Mouse (Mus musculus) thymus, postnatal 25 days (tissue): ENCODE data around the gene Garem2.
"Not testable (repeated sequence)": the region's sequence is repeated elsewhere in the genome, so short reads cannot be mapped to it uniquely, and the experiment has no call there.

Experiments used
- DNase-seq: peaks from one replicate; pipeline ENCODE4 v3.0.0; 2022

Garem2 gene

GRCm38 (mm10) chr5:30104841-30105667 is at the start of gene Garem2:
TSS of gene Garem2 (plus strand) at chr5:30105161.
- DNase-seq = no peak

- no peak for DNase-seq
These were observed 46.7 kb upstream of the Garem2 start for GRCm38 (mm10) chr5:30058216-30058731.

GRCm38 (mm10) chr5:30059607-30060006 is 45.4 kb upstream of the Garem2 start:
- DNase-seq = not testable (repeated sequence)

GRCm38 (mm10) chr5:30067726-30068125 is 37.2 kb upstream of the Garem2 start:
- no peak for DNase-seq

- no peak for DNase-seq
These were observed 33.3 kb upstream of the Garem2 start for GRCm38 (mm10) chr5:30071677-30072076.

GRCm38 (mm10) chr5:30072377-30072776 is 32.6 kb upstream of the Garem2 start:
- DNase-seq = no peak

- DNase-seq = peak; percentile 84
These were observed 31.8 kb upstream of the Garem2 start, which contains the start of gene Tyms for GRCm38 (mm10) chr5:30072825-30073821. TSS of gene Tyms (minus strand) at chr5:30073617.

- no peak for DNase-seq
These were observed 12.3 kb upstream of the Garem2 start for GRCm38 (mm10) chr5:30092701-30093100.

GRCm38 (mm10) chr5:30094399-30094798 is 10.6 kb upstream of the Garem2 start:
- no peak for DNase-seq

GRCm38 (mm10) chr5:30095731-30096130 is 9.2 kb upstream of the Garem2 start:
- no peak for DNase-seq

GRCm38 (mm10) chr5:30098260-30098659 is 6.7 kb upstream of the Garem2 start:
- DNase-seq = no peak

- DNase-seq = no peak
These were observed 1.6 kb upstream of the Garem2 start for GRCm38 (mm10) chr5:30103340-30103739.

- peak; percentile 40 for DNase-seq
These were observed 622 bp upstream of the Garem2 start for GRCm38 (mm10) chr5:30104339-30104738.

- no peak for DNase-seq
These were observed 823 bp downstream of the Garem2 start, which contains the start of gene 3110082J24Rik for GRCm38 (mm10) chr5:30105668-30106300. TSS of gene 3110082J24Rik (minus strand) at chr5:30106086.

- DNase-seq = no peak
These were observed 1.8 kb downstream of the Garem2 start for GRCm38 (mm10) chr5:30106756-30107155.

GRCm38 (mm10) chr5:30107186-30107585 is 2.2 kb downstream of the Garem2 start:
- no peak for DNase-seq

- DNase-seq = no peak
These were observed 2.7 kb downstream of the Garem2 start for GRCm38 (mm10) chr5:30107611-30108041.

GRCm38 (mm10) chr5:30108233-30108632 is 3.3 kb downstream of the Garem2 start:
- no peak for DNase-seq

GRCm38 (mm10) chr5:30109899-30110298 is 4.9 kb downstream of the Garem2 start:
- no peak for DNase-seq

GRCm38 (mm10) chr5:30110371-30111060 is 5.6 kb downstream of the Garem2 start:
- no peak for DNase-seq

GRCm38 (mm10) chr5:30111126-30111525 is 6.2 kb downstream of the Garem2 start:
- DNase-seq = no peak

GRCm38 (mm10) chr5:30111771-30112170 is 6.8 kb downstream of the Garem2 start:
- no peak for DNase-seq
